Mouse (Mus musculus): Measurements from ENCODE around the gene Anxa4. TPM values are rescaled to one million over a fixed set of nuclear protein-coding genes. Genes with fewer than 3 reads are reported as not detected.

Anxa4 gene
- total RNA-seq, 2 experiments from 2014 or later = 14.6 to 28.1 TPM

DNA sequence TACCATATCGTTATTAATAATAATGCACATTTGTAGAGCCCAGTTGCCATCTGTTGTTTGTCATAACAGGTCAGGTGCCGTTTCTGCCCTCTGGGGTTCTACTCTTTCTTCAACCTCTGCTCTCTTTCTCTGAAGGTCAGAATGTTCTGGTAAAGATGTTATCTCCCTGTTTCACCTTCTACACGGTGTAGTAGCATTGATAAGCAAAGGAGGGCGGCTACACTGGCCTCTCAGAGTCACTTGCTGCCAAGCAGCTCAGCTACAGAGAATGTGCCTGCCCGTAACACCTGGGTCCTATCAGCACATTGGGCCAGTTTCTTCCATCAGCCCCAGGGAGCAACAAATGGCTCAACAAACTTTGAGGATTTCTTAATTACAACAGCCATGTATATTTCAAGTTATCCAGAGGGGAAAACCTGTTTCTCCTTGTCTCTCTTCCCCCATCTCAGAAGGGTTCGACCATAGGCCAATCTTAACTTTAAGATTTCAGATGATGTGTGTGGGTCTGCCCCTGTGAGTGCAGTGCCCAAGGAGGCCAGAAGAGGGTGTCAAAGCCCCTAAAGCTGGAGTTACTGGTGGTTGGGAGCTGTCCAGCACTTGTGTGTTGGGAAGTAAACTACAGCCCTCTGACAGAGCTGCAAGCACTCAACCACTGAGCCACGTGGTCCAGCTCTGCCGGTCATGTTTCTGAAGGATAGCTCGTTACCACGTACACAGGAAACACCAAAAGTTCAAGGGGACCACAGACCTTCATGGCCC, 39.1 kb downstream of the Anxa4 start:
- DNase-seq (ENCODE audit: low spot score) = no peak

DNA sequence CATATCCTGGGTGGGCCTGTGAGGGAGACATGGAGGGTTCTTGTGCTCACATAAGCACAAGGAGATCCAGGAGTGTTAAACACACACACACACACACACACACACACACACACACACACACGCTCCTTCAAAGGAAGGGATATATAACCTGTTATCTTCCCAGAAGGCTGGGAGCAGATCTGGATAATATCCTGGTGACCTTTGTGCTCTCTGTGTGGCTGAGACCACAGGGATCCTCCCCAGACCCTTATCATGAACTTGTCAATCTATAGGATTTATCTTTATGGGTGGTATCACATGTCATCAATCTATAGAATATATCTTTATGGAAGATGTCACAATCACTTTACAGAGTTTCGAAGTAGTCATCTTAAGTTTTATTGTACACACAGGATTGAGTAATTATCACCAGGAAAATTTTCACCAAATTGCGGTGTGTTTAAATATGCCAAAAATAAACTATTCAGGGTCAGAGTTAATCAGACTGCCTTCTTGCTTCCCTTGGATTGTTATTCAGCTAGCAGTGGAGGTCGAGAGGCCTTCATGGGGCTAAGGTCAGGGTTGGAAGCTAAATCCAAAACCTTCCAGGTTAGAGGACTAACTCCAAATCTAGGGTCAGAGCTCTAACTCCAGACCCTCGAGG, 40.4 kb downstream of the Anxa4 start:
- DNase-seq (ENCODE audit: low spot score) = no peak

DNA sequence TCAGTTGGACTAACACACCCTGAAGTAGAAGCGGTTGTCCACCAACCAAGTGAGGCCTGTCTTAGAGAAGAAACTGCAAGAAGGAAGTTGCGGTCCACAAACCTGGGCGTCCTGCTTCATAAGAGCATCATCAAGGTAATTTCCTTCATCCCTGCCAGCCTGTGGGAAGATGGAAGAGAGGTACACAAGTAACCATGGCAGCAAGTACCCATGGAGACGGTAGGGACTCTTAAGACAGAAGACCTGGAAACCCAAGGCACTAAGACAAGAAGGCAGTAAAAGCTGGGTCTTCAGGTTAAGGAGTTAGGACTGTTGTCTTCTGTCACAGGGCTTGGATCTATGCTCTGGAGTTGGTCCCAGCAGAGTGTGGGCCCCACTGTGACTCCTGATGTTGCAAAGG, 42.4 kb downstream of the Anxa4 start:
- no peak for DNase-seq (ENCODE audit: low spot score)

DNA sequence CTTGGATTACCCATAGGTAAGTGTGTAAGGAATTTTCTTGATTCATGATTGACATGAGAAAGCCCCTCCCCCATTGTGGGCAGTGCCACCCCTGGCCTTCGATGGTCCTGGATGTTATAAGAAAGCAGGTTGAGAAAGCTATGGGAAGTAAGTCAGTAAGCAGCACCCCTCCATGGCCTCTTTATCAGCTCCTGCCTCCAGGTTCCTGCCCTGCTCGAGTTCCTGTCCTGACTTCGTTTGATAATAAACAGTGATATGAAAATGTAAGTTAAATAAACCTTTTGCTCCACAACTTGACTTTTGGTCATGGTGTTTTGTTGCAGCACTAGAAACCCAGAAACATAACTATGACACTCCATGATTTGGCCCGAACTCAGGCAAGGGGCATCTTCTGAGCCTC, 43.6 kb downstream of the Anxa4 start:
- DNase-seq (ENCODE audit: low spot score) = no peak

DNA sequence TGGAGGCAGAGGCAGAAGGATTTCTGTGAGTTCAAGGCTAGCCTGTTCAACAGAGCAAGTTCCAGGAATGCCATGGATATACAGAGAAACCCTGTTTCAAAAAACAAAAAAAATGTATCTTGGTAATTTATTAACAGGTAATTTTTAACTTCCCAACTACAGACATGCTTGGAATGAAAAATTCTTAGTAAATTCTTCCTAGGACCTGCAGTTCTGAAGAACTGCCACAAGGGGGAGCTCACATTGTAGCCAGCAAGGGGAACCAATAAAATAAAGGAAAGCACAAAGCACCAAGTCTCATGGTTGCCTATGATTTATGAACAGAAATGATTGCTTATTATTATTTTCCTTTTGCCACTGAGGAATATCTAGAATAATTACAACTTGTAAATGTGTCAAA, 46.2 kb downstream of the Anxa4 start:
- peak; percentile 51 for DNase-seq (ENCODE audit: low spot score)

DNA sequence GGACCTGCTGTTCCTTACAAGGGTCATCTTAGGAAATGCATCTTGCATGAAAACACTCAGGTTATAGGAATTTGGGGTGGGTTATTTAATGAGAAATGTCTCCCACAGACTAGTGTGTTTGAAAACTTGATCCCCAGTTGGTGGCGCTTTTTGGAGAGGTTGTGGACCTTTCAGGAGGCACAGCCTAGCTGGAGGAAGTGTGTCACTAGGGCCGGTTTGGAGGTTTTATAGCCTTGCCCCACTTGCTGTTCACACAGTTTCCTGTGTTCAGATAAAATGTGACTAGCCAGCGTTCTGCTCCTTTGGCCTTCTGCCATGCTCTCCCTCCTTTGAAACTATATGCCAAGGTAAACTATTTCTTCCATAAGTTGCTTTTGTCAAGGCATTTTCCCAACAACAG, 52.7 kb downstream of the Anxa4 start:
- no peak for DNase-seq (ENCODE audit: low spot score)

DNA sequence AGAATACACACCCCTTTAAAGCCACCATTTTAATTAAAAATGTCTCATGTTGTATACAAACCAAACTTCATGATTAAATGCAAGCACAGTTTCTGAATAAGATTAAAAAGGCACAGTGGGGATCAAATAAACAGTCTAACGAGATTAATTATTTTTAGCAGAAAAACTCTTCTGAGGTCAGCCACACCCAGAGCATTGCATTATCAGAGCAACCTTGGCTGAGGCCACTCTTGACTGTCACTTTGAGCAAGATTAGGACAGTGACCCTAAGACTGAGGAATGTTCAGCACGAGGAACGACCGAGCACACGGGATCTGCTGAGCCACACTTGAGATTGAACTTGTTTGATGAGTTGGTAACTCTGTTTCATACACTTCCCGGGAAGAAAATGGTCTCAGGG, 56.6 kb downstream of the Anxa4 start:
- DNase-seq (ENCODE audit: low spot score) = no peak

DNA sequence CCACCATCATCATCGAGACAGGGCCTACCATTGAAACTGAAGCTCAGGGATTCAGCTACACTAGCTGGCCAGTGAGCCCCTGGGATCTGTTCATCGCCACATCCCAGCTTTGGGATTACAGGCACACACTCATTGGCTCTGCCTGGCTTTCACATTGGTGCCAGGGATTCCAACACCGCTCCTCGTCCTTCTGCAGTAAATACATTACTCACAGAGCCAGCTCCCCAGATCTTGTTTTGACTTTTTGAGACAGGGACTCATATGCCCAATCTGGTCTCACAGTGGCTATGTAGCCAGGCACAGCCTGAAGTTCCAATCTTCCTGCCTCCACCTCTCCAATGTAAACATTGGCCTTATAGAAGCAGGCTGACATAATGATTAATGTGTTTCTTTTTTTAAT, 57.1 kb downstream of the Anxa4 start:
- DNase-seq (ENCODE audit: low spot score) = no peak

DNA sequence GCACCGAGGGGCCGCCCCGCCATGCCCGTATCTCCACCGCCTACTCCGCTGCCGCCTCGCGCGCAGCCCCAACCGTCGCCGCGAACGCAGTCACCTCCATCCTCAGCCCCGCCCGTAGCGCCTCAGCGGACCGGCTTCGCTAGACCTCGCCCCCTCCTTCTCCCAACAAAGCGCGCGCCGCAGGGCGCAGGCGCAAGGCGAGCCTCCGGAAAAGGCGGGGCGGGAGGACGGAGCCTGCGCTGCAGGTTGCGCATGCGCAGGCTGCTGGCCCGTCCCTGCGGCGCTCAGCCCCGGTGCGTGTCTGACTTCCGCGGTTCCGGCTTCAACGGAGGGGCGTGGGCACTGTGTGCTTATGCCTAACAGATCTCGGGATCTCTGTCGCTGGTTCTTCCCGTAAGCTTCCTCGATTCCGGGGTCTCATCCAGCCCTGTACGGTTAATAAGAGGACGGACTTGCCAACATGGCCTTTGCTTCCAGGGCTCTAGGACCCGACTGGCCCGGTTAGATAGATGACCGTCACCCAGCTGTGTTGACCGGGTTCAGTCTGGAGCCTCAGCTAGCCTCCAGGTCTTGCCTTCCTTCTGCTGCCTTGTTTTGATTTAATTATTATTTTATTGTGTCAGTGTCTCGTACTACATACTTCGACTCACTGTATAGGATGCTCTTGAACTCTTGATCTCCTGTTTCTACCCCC, 60.1 kb downstream of the Anxa4 start, which contains the start of gene Gmcl1:
Gene Gmcl1, minus strand, starts transcription at position 201 of the 694 bp plus-strand sequence.
- DNase-seq (ENCODE audit: low spot score) = peak; percentile 92

DNA sequence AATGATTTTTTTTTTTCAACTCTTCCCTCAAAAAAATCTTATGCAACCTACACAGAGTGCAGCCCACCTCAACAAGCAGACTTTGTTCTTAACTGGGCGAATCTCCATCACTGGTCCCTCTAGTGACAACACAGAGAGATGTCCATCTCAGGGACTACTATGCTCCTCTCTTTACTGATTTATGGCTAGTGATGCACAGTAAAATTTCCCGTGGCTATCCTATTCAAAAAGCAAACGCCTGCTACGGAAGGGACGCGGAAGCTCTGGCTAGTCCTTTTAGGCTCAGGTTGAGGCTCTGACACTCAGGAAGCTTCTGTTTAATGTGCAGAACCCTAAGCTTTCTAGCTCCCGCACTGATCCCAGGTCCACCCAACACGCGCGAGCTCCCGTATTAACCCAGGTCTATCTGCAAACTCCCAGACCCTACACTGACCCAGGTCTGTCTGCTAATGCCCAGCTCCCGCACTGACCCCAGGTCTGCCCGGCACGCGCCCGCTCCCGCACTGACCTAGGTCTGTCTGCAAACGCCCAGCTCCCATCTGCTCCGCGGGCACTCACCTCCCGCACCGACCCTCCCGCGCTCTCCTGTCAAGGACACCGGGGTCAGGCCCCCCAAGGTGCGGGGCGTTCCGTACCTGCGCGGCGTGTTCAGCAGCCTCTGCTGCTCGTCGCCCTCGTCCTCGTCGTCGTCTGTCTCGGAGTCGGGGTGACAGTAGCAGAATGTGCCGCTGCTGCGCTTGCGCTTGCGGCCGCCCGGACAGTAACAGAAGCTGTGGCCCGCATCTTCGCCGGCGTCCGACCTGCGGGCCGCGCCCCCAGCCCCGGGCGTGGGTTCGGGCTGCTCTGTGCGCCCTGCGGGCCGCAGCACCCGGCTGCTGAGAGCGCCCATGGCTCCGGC, 60.9 kb downstream of the Anxa4 start:
- DNase-seq (ENCODE audit: low spot score) = peak; percentile 13

DNA sequence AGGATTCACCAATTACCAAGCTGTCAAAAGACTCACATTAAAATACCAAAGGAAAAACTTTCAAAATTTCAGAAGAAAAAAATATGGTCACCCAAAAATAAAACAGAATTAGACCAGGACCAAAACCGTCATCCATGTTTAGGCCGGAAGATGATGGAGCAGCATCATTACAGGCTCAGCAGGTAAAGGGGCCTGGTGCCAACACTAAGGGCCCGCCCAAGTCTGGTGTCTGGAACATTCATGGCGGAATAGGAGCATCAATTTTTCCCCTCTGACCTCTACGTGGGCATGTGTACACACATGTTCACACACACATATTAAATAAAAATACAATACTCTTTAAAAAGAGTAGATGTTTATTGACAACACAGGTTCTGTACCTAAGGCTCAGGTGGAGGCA, 64.7 kb downstream of the Anxa4 start:
- no peak for DNase-seq (ENCODE audit: low spot score)

DNA sequence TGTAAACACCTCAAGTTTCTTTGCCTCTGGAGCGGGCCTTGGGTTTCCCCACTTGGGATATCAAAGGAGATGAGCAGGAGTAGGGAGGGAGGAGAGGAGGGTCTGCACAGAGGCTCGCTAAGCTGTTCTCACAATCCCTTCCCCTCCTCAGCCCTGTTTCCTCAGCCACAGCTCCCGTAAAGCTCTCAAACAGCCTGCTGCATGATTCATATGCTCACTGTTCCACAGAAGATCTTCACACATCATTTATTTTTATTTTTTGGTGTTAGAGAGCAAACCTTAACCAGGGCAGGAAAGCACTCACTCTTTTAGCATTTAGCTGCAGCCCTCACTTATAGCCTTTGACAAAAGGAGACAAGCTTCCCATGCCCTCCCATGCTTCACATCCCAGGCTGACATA, 71.4 kb downstream of the Anxa4 start:
- no peak for DNase-seq (ENCODE audit: low spot score)

DNA sequence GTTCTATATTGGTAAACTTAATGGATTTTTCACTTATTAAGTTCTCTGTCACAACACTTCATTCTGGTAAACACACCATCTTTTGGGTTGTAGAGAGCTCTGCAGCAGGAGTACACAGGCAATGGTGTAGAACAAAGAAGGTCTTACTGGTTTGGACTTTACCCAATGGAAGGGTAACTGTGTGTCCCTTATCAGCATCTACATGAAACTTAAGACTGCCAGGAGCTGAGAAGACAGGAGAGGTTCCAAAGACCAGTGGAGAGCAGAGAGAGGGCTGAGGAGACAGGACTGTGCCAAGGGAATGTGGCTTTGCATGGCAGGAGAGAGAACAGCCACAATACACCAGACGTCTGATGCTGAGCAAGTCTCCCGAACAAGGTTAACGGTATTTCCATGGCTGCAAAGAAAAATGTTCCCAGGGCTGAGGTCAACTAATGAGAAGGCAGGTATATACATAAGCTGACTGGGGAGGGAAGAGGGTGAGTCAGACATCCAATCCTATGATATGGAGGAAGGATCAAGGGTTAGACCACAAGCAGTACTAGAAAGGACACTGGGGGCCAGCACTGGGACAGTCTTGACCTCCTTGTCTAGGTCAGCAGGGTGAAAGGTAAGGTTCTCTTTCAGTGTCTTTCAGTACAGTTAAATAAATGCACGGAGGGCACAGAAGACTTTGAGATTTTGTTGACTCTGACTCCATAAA, 85.2 kb downstream of the Anxa4 start:
- no peak for DNase-seq (ENCODE audit: low spot score)

DNA sequence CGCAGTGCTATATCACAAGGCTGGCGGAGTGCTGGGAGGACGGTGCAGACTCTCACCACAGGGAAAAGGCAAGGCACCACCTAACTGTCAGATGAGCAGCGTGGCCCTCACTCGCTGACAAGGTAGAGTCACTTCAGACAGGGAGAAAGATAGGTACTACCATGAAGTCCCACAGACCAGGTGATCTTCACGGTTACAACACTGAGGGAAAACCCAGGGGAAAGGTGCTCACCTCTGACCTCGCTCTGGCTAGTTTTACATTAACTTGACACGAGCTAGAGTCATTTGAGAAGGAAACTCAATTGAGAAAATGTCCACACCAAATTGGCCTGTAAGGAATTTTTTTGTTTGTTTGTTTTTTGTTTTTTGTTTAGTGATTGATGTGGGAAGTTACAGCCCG, 90.8 kb downstream of the Anxa4 start:
- no peak for DNase-seq (ENCODE audit: low spot score)

DNA sequence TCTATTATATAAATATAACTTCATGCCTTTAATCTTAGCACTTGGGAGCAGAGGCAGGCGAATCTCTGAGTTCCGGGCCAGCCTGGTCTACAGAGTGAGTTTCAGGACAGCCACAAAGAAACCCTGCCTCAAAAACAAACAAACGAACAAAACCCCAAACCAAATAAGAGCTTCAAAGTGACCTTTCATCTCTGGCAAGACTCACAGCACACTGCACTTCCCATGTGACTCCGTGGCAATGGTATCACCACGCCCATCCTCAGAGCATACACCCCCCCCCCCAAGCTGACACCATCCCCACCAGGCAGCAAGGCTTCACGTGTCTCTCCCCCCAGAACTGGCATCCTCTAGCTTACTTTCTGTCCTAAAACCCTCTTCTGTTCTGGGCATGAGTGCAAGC, 95.5 kb downstream of the Anxa4 start:
- DNase-seq (ENCODE audit: low spot score) = no peak

DNA sequence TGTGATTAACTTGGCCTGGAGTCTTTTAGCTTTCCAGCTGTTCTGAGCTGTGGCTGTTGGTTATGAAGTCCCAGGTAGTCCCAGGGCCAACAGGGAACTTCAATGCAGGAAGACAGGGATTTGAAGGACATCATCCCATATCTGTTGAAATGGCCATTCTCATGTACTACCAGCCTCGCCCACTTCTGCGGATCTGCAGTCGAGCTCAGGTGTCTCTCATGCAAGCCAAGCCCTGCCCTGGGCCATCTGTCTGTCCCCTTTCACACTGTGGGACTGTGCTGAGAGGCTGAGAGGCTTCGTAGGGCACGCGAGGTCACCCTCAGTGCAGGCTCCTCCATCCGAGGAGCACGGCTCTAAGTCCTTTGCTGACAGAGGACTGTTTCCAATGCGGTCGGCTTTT, 97.2 kb downstream of the Anxa4 start:
- DNase-seq (ENCODE audit: low spot score) = no peak

DNA sequence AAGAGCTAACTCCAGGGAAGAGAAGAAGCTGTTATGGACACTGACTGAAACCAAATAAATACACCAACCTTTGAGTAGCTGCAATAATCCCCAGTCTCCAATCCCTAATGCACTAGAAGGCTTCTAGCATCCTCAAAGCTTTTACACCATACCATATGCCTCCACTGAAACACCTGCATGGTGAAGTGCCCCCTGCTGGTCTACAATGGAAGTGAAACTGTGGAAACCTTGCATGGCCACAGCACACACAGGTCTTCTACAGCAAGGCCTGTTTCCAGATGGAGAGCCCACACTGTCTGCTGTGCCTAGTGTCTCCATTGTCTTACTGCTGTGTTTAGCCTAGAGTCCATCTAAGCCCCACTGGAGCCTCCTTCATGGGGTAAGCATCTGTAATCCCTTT, 98.9 kb downstream of the Anxa4 start:
- peak; percentile 47 for DNase-seq (ENCODE audit: low spot score)

DNA sequence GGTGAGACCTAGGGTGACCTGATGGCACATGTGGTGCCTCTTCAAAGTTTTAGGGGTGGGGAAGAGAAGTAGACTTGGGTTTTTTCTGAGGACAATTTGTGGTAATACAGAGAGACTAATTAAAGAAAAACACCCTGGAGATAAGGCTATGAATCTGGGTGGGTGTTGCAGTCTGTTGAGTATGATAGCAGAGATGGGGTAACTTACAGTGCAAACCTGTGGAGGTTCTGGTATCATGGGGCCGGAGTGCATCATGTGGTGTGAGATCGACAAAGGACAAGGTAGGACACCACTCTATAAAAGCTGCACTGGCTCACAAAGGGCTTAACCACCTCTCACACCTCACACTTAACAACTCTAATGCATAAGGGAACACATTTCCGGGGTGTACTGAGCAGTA, 103.7 kb downstream of the Anxa4 start:
- DNase-seq (ENCODE audit: low spot score) = no peak

DNA sequence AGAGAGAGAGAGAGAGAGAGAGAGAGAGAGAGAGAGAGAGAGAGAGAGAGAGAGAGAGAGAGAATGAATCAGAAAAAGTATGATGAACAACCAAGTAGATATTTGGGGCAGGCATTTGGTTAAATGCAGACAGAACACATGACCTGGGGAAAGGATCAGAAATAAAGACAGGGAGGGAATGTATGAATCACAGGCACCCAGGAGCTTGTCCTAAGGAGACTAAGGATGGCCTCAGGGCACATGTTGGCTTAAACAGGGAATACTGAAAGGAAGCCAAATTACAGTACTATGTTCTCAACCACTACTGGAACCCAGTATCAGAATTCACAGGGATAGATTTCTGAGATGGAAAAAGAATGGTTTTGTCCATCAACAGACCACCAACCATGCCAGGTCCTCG, 106.4 kb downstream of the Anxa4 start:
- no peak for DNase-seq (ENCODE audit: low spot score)

Measured in gastrocnemius, adult 18-20 months (tissue).